21 mouse cellular contexts compared by ENCODE assay signal in the genomic region with DNA sequence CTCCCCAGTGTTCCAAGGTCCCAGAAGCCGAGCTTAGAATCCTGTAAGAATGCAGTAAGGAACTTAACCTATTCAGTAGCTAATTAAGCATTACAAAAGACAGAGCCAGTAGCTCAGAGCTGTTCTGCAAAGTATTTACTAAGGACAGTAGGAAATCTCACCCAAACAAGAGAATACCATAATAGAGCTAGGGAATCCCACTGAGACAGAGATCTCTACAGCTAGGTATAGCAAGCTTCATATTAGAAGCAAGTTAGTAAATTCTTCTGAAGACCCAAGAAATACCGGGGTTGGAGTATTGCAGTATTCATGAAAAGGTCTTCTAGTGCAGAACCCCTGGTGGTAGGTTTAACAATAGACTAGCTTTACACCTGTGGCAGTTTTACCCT.
"Had no signal": no experiment of that assay in that cellular context is flagged by ENCODE, and none has a peak within 500 bp of the region (broad histone marks: within the 10 kb centered on the region; RNA-seq: fewer than 3 reads in every experiment).

No protein-coding gene starts in this region.

- H3K27me3 ChIP-seq: liver, embryonic 13.5 days; liver, embryonic 15.5 days; lung, embryonic 15.5 days; midbrain, embryonic 13.5 days; neural tube, embryonic 13.5 days; neural tube, embryonic 15.5 days; stomach, embryonic 15.5 days had no signal

- ATAC-seq: liver, postnatal 0 days; midbrain, embryonic 13.5 days; midbrain, embryonic 16.5 days had no signal

- H3K4me2 ChIP-seq: liver, embryonic 13.5 days; liver, embryonic 15.5 days; lung, embryonic 15.5 days; midbrain, embryonic 11.5 days; midbrain, embryonic 13.5 days; neural tube, embryonic 13.5 days; neural tube, embryonic 15.5 days; stomach, embryonic 15.5 days had no signal

- H3K4me3 ChIP-seq: liver, embryonic 13.5 days; liver, embryonic 15.5 days; lung, embryonic 15.5 days; megakaryocyte, embryonic 14.5 days; midbrain, embryonic 13.5 days; myocyte; neural tube, embryonic 13.5 days; neural tube, embryonic 15.5 days; stomach, embryonic 15.5 days had no signal

- H3K36me3 ChIP-seq: liver, embryonic 13.5 days; liver, embryonic 15.5 days; midbrain, embryonic 13.5 days; neural tube, embryonic 13.5 days; neural tube, embryonic 15.5 days; stomach, embryonic 15.5 days had no signal

- H3K4me1 ChIP-seq: liver, embryonic 13.5 days; liver, embryonic 15.5 days; lung, embryonic 15.5 days; megakaryocyte, embryonic 14.5 days; neural tube, embryonic 13.5 days; neural tube, embryonic 15.5 days; stomach, embryonic 15.5 days had no signal

- H3K9ac ChIP-seq: liver, embryonic 13.5 days; liver, embryonic 15.5 days; liver, postnatal 0 days; lung, embryonic 15.5 days; midbrain, embryonic 13.5 days; neural tube, embryonic 13.5 days; neural tube, embryonic 15.5 days; stomach, embryonic 15.5 days had no signal

- H3K9me3 ChIP-seq: liver, embryonic 13.5 days; liver, embryonic 15.5 days; lung, embryonic 15.5 days; megakaryocyte, embryonic 14.5 days; midbrain, embryonic 13.5 days; neural tube, embryonic 13.5 days; neural tube, embryonic 15.5 days; stomach, embryonic 15.5 days had no signal

- H3K27ac ChIP-seq: liver, embryonic 13.5 days; liver, embryonic 15.5 days; lung, embryonic 15.5 days; macrophage; midbrain, embryonic 13.5 days; neural tube, embryonic 13.5 days; neural tube, embryonic 15.5 days; stomach, embryonic 15.5 days had no signal

- DNase-seq: liver, embryonic 13.5 days; liver, postnatal 0 days; lung, adult 2 months; retina, postnatal 1 day; right cerebral cortex, adult 18-20 months; right cerebral cortex, postnatal 25 days; right cerebral cortex, postnatal 4 days; thymus, adult 18-20 months; thymus, postnatal 14 days; thymus, postnatal 36 days had no signal
